Mouse (Mus musculus) heart, adult 2 months (tissue): ENCODE measurements at regions not wholly inside any gene's neighbourhood (a gene's known extent, or its start where the extent isn't known, plus 50 kb on each side); places are given as distances from the start of the nearest gene placed in this dataset.

Experiments
- CTCF ChIP-seq: fragments of 200-600 bp; IDR thresholded peaks from 2 replicates; pipeline ENCODE4 v1.8.1; 2022; ENCODE audit warnings: antibody characterized with exemption, mild to moderate bottlenecking, moderate library complexity
- POLR2A ChIP-seq: fragments of 200-500 bp; IDR thresholded peaks from 2 replicates; pipeline ENCODE4 v1.6.1; 2011; ENCODE audit warnings: mild to moderate bottlenecking, low read depth, low read length, control low read depth; ENCODE audit not compliant: insufficient read depth

DNA sequence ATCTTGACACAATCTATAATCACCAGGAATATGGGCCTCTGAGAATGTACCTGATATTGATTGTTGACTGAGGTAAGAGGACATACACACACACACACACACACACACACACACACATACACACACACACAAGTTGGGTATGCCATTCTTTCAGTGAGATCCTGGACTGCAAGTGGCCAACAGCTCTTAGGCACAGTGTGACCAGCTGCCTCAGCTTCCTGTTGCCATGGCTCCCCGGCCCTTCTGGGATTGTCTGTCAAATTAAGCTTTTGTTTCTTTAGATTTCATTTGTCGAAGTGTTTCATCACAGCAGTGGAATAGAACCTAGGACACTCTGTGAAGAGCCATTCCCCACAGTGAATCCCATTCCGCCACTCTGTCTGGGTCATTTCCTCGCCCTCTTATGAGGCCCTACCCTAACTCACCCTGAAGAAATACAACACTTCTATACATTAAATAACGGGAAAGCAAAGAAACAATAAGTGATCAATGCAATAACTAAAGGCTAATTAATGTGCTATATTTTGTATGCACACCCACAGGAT is 358.9 kb upstream of the Fat1 start:
- TF ChIP-seq CTCF (no peak), POLR2A (no peak)
